Mouse (Mus musculus) liver, embryonic 14.5 days (tissue): ENCODE measurements at regions not wholly inside any gene's neighbourhood (a gene's known extent, or its start where the extent isn't known, plus 50 kb on each side); places are given as distances from the start of the nearest gene placed in this dataset.

Experiments used
- ATAC-seq: fragments of 200-750 bp; cut with Nextera tagmentation; 2 replicates; pipeline ENCODE4 v1.8.0; 2017; ENCODE audit warnings: moderate number of reproducible peaks, mild to moderate bottlenecking, moderate library complexity; ENCODE audit not compliant: insufficient read depth
- DNase-seq, 3 experiments: peaks; one replicate each; pipeline ENCODE4 v3.0.0-alpha.2; 2012 to 2013; ENCODE audit warnings: low read depth in 3 of 3, low spot score in 3 of 3
- H3K27ac ChIP-seq: fragments of 300-500 bp; sonication (generic); 2 replicates; pipeline ENCODE4 v1.5.1; 2014; ENCODE audit warnings: moderate library complexity, mild to moderate bottlenecking, control low read depth, inconsistent platforms
- H3K27me3 ChIP-seq: fragments of 300-500 bp; sonication (generic); 2 replicates; pipeline ENCODE4 v1.6.1; 2014; ENCODE audit warnings: mild to moderate bottlenecking, low read length, moderate library complexity; ENCODE audit not compliant: control insufficient read depth, insufficient read depth
- H3K36me3 ChIP-seq: fragments of 300-500 bp; sonication (generic); replicated peaks from 2 replicates; pipeline ENCODE4 v1.6.1; 2014; ENCODE audit warnings: low read depth; ENCODE audit not compliant: control insufficient read depth, insufficient read depth
- H3K4me1 ChIP-seq, 2 experiments: fragments of 200-500 bp in 1 of 2; fragments of 300-500 bp in 1 of 2; sonication (generic) in 1 of 2; replicated peaks; 2 replicates each; pipeline ENCODE4 v1.6.1; 2012 to 2014; ENCODE audit warnings: antibody characterized with exemption in 1 of 2, inconsistent platforms in 1 of 2, low read length in 1 of 2; ENCODE audit not compliant: control insufficient read depth in 2 of 2, insufficient read depth in 2 of 2
- H3K4me2 ChIP-seq: fragments of 300-500 bp; sonication (generic); 2 replicates; pipeline ENCODE4 v1.6.1; 2014; ENCODE audit warnings: low read depth, mild to moderate bottlenecking, control low read depth, moderate library complexity
- H3K4me3 ChIP-seq, 2 experiments: fragments of 200-500 bp in 1 of 2; fragments of 300-500 bp in 1 of 2; sonication (generic) in 1 of 2; 2 replicates each; pipeline ENCODE4 v1.5.1; 2012 to 2014; ENCODE audit warnings: low read depth in 2 of 2, low read length in 2 of 2, mild to moderate bottlenecking in 2 of 2, control low read depth in 1 of 2, inconsistent platforms in 1 of 2, moderate library complexity in 1 of 2; ENCODE audit not compliant: insufficient read depth in 1 of 2
- H3K9ac ChIP-seq: fragments of 300-500 bp; sonication (generic); replicated peaks from 2 replicates; pipeline ENCODE4 v1.6.1; 2014; ENCODE audit warnings: mild to moderate bottlenecking, control low read depth, moderate library complexity
- H3K9me3 ChIP-seq: fragments of 300-500 bp; sonication (generic); 2 replicates; pipeline ENCODE4 v1.6.1; 2016; ENCODE audit warnings: low read length, mixed read lengths; ENCODE audit not compliant: control insufficient read depth
- CTCF ChIP-seq: IDR thresholded peaks from 2 replicates; pipeline ENCODE4 v1.5.1; 2016; ENCODE audit warnings: antibody characterized with exemption, low read depth, control low read depth
- EP300 ChIP-seq: IDR thresholded peaks from 2 replicates; pipeline ENCODE4 v1.6.1; 2016; ENCODE audit warnings: antibody characterized with exemption, low read depth
- WGBS: fragments of 180-500 bp; shearing (Covaris S2); extraction: QIAGEN DNeasy Blood & Tissue Kit; methylation state at CpG from one replicate; pipeline ENCODE4 v1.1.7; 2014; ENCODE audit not compliant: insufficient replicate concordance; 5-methylcytosine and 5-hydroxymethylcytosine counted together

GRCm38 (mm10) chr8:88440219-88440618, 78.2 kb upstream of the Brd7 start:
- ATAC-seq (no peak), DNase-seq (no peak)
- Histone ChIP-seq H3K36me3 (no peaks in the 10 kb centered on the region), H3K4me1 (no peaks in the 10 kb centered on the region), H3K4me3 (no peak overlapping the region), H3K9me3 (no peaks in the 10 kb centered on the region), H3K9ac (no peak overlapping the region), H3K4me2 (no peak overlapping the region), H3K27me3 (no peaks in the 10 kb centered on the region; the same call in 1 of the 2 replicates), H3K27ac (no peak overlapping the region)
- TF ChIP-seq CTCF (no peak), EP300 (no peak)
- WGBS = 66% methylated on average over 15 of the region's 15 CpGs

DNA sequence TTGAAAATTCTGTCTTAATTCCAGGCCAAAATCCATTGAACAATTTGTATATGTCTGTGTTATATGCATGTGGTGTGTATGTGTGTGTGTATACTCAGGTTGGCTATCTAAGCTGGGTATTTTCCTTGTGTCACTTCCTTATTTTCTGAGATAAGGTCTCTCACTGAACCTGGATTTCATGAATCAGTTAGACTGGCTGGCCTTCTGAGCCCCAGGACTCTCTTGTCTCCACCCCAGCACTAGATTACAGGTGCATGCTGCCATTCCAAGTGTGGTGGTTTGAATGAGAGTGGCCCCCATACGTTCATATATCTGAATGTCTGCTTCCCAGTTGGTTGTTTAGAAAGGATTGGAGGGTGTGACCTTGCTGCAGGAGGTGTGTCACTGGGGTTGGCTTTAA, 77.8 kb upstream of the Nkd1 start:
- ATAC-seq = no peak
- H3K9ac ChIP-seq = no peak overlapping the region
- no peaks in the 10 kb centered on the region for H3K9me3 ChIP-seq
- no peak for DNase-seq
- H3K4me3 ChIP-seq = no peak overlapping the region
- H3K36me3 ChIP-seq = no peaks in the 10 kb centered on the region
- H3K27ac ChIP-seq = no peak overlapping the region
- no peaks in the 10 kb centered on the region for H3K27me3 ChIP-seq
- 20% methylated on average over 1 of the region's 1 CpGs for WGBS
- no peaks in the 10 kb centered on the region for H3K4me1 ChIP-seq
- TF ChIP-seq CTCF = no peak
- no peak for TF ChIP-seq EP300
- H3K4me2 ChIP-seq = no peak overlapping the region

DNA sequence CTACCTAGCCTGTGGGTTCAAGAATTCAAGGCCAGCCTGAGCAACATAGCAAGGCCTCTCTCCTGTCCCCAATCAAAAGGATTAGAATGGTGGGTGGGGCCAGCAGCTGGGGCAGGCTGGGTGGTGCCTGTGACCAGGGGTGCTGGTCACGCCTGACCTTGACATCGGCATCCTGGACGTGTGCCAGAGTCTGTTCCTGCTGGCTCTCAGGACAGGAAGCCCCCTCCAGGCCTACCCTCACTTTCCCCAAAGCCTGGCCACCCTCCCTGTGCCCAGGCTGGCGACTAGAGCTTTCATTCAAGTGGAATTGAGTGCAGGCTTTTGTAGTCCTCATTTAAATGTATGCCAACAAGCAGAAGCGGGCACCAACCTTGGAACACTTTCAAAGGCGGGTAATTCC, 73.7 kb upstream of the Nkd1 start:
- DNase-seq (no peak), ATAC-seq (no peak)
- Histone ChIP-seq H3K4me3 (no peak overlapping the region), H3K4me2 (no peak overlapping the region), H3K27ac (no peak overlapping the region), H3K27me3 (peaks cover 14% of the 10 kb centered on the region), H3K36me3 (no peaks in the 10 kb centered on the region), H3K9ac (no peak overlapping the region), H3K9me3 (no peaks in the 10 kb centered on the region), H3K4me1 (no peaks in the 10 kb centered on the region)
- 32% methylated on average over 6 of the region's 6 CpGs for WGBS
- TF ChIP-seq EP300 (no peak), CTCF (no peak)

DNA sequence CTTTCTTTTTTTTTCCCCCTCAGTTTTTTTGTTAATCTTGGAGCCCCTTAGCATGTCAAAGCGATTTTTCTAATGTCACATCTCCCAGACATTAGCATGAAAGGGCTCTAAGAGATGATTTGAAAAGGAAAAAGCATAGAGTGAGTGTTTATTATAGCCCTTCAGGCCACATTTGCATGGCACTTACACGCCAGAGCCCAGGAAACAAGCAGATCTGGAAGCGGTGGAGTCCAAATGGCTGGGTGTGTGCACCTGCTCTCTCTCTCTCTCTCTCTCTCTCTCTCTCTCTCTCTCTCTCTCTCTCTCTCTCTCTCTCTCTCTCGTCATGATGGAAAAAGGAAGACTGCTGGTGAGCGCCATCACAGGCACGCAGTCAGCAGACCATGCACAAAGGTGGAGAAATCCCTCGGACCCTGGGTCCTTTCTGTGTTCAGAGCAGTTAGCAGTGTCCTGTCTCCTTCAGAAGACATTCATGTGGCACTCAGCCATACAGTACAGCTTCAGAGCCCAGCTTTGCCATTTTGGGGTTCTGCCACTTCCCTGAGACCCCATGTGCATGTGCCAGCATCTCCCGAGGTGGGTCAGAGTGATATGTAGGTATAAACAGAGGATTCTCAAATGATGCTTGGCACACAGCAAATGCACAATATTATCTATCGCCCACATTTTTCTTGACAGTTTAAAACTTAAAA, 73.2 kb upstream of the Nkd1 start:
- Histone ChIP-seq H3K9me3 (no peaks in the 10 kb centered on the region), H3K4me3 (no peak overlapping the region), H3K27me3 (peaks cover 20% of the 10 kb centered on the region), H3K4me2 (no peak overlapping the region), H3K27ac (no peak overlapping the region), H3K36me3 (no peaks in the 10 kb centered on the region), H3K9ac (no peak overlapping the region), H3K4me1 (no peaks in the 10 kb centered on the region)
- ATAC-seq (no peak), DNase-seq (no peak)
- 65% methylated on average over 8 of the region's 9 CpGs for WGBS
- TF ChIP-seq EP300 = no peak
- no peak for TF ChIP-seq CTCF

DNA sequence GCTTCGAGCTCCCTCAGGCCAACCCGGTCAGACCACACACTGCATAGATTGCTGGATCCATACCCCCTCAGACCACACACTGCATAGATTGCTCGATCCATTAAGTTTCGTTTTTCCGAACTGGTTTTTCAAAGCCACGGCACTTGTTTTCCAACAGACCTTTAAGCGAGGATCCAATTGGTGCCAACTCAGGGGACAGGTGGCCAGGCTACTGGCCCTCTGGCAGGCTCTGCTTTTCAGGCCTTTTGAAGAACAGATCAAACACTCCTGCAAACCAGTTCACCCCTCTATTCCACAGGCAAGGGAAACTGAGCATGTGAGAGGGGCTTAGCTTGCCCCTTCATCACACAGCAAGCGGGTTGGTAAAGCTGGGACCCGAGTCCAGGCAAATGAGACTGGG, 72.2 kb upstream of the Nkd1 start:
- no peaks in the 10 kb centered on the region for H3K4me1 ChIP-seq
- no peaks in the 10 kb centered on the region for H3K9me3 ChIP-seq
- H3K27me3 ChIP-seq = peaks cover 30% of the 10 kb centered on the region
- TF ChIP-seq EP300 = no peak
- no peak for TF ChIP-seq CTCF
- no peak overlapping the region for H3K27ac ChIP-seq
- ATAC-seq = no peak
- WGBS = 64% methylated on average over 9 of the region's 9 CpGs
- DNase-seq = no peak
- H3K9ac ChIP-seq = no peak overlapping the region
- H3K4me3 ChIP-seq = no peak overlapping the region
- H3K4me2 ChIP-seq = no peak overlapping the region
- no peaks in the 10 kb centered on the region for H3K36me3 ChIP-seq
